Mouse (Mus musculus) olfactory bulb, adult 2 months (tissue): ENCODE results near the gene Gm49601.

Source experiments
- CTCF ChIP-seq: fragments of 200-500 bp; IDR thresholded peaks from 2 replicates; pipeline ENCODE4 v1.5.1; 2012; ENCODE audit warnings: low read depth, mild to moderate bottlenecking, low read length, moderate library complexity; ENCODE audit not compliant: insufficient read depth
- POLR2A ChIP-seq: fragments of 200-500 bp; IDR thresholded peaks from 2 replicates; pipeline ENCODE4 v1.6.1; 2012; ENCODE audit warnings: mild to moderate bottlenecking, low read depth, low read length, moderate library complexity; ENCODE audit not compliant: insufficient read depth

DNA sequence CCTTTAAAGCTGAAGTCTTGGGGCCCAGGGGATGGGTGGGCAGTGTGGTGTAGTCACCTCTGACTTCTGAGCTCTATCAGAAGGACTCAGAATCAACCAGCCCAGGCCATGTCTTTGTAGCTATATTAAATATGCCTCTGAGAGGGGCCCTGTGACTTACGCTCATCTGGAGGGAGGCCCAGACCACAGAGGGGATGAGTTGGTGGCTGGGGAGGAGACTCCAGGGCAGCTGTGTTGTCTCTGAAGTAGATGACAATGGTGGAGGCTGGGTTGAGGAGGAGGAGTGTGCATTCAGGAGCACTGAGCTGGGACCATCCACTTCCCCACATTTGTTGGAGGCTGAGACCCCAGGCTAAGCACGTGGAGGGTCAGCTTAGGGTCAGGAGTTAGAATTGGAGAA, 7.9 kb downstream of the Gm49601 start:
- no peak for TF ChIP-seq POLR2A
- no peak for TF ChIP-seq CTCF
